Mouse (Mus musculus): ENCODE measurements around the gene Mettl25. TPM values are rescaled to one million over a fixed set of nuclear protein-coding genes. Genes with fewer than 3 reads are reported as not detected.

Mettl25 gene
- 9.6 and 11.4 TPM in 2 replicates for polyA plus RNA-seq (2016; fragmentation: Nextera tagmentation; extraction: Ambion mirVana)

DNA sequence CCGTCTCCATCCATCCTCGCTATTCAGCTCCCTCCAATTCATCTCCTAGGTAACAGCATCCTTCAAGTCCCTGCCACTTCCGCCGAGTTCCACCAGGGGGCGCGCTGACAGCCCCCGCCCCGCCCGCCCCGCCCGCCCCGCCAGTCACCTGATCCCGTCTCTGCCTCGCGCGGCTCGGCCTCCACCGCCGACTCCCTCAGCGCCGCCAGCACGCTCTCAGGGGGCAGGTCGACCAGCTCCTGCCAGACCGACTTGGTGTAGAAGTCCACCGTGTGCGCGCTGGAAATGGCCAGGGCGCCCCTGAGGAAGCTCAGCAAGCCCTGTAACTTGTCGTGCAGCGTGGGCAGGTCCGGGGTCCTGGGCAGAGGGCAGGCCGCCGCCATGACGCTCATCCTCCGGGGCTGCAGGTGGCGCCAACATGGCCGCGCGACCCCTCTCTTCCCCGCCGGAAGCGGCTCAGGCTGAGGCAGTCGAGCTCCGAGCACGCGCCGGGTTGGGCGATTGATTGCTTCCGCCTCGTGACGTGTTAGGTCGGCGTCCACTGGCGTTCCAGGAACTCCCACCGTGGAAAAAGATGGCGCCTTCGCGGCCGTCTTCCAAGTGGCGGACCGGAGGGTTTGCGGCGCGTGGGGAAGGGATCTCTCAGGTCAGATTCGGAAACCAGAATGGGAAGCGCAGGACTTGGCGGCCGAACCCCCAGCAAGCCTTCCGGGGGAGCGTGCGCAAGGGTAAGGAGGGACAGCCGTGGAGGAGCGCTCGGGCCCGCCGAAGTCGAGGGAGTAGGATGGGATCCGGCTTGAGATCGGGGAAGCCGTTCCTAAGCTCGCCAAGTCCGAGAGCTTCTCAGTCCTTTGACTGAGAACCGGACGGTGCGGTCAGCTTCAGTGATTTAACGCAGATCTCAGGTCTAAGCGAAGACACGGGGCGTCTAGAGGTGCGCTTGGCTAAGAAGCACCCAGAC is at the start of gene Mettl25, which contains the start of gene Ccdc59:
Gene Mettl25 (minus strand): TSS at position 453 of the 961 bp plus-strand sequence.
Gene Ccdc59 (plus strand): TSS at position 140 of the 961 bp plus-strand sequence.
- Histone ChIP-seq H3K4me1 (peaks cover 5% of the 10 kb centered on the region; the same call in 1 of the 2 replicates), H3K9me3 (no peaks in the 10 kb centered on the region), H3K27ac (peak within 1 kb of the TSS; percentile 98), H3K27me3 (ENCODE audit: insufficient read depth, poor library complexity, severe bottlenecking) (no peaks in the 10 kb centered on the region), H3K4me3 (peak within 1 kb of the TSS; percentile 83), H3K36me3 (peaks cover 43% of the 10 kb centered on the region)
- DNase-seq (ENCODE audit: low spot score), result peak; percentile 97
- WGBS, result under 1% methylated on average over 90 of the region's 90 CpGs

DNA sequence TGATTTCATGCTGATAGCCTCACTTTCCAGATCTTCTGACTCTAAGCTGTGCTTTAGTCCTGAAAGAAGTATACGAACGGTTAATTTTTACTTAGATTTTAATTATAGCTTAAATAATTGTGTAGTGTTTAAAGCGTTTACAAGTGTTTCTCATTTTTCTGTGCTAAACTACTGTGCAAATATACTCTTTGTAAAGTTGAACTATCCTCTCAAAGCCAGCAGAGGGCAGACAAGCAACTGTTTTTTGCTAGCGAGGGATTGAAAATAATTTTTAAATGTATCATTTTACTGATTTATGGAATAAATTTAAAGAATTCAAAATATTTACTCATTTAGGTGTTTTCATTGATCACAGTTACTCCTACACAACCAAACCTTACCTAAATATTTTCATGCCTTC is 26.1 kb upstream of the Mettl25 start:
- Histone ChIP-seq H3K4me3 (no peak overlapping the region), H3K4me1 (no peaks in the 10 kb centered on the region), H3K9me3 (no peaks in the 10 kb centered on the region), H3K27me3 (ENCODE audit: insufficient read depth, poor library complexity, severe bottlenecking) (no peaks in the 10 kb centered on the region), H3K27ac (no peak overlapping the region), H3K36me3 (no peaks in the 10 kb centered on the region)
- 48% methylated on average over 4 of the region's 4 CpGs for WGBS
- DNase-seq (ENCODE audit: low spot score), result no peak

DNA sequence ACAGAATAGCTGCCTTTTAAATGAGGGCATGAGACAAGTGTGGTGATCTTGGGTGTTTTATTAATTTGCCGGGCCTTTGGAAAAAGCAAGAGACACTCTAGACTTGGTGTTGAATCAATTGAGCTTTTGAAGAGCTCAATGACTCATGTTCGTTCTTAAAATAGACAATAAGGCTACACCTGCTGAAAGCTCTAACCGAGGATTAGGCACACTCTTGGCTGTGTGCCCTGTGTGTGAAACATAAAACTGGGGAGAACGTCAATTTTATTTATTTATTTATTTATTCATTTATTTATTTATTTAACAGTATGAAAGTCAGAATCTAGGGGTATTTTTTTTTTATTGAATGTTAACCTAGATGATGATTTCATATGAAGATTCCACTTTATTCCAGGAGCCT is 10.0 kb upstream of the Mettl25 start:
- H3K27ac ChIP-seq, result no peak overlapping the region
- no peaks in the 10 kb centered on the region for H3K9me3 ChIP-seq
- no peaks in the 10 kb centered on the region for H3K4me1 ChIP-seq
- no peak overlapping the region for H3K4me3 ChIP-seq
- no peak for DNase-seq (ENCODE audit: low spot score)
- H3K27me3 ChIP-seq (ENCODE audit: insufficient read depth, poor library complexity, severe bottlenecking), result no peaks in the 10 kb centered on the region
- WGBS, result 70% methylated on average over 4 of the region's 4 CpGs
- peaks cover 43% of the 10 kb centered on the region for H3K36me3 ChIP-seq

DNA sequence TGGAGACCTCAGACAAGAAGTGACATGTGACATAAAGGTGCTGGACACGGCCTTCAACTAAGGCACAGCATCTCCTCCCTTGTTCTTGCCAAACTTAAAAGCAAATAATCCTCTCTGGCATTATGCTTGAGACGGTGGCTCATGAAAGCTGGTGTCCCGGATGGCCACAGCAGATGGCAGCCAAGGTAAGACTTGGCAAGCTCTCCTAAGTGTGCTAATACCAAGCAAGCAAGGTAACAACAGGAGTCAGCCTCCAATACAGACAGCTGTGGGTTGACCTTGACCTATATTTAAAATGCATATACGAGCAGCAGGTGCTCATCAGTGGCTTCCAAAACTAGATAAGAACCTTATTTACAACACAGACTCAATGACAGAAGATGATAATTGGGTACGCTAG is 9.1 kb upstream of the Mettl25 start:
- 87% methylated on average over 5 of the region's 5 CpGs for WGBS
- Histone ChIP-seq H3K36me3 (peaks cover 52% of the 10 kb centered on the region), H3K27me3 (ENCODE audit: insufficient read depth, poor library complexity, severe bottlenecking) (no peaks in the 10 kb centered on the region), H3K4me3 (no peak overlapping the region), H3K27ac (no peak overlapping the region), H3K9me3 (no peaks in the 10 kb centered on the region), H3K4me1 (no peaks in the 10 kb centered on the region)
- DNase-seq (ENCODE audit: low spot score), result no peak

DNA sequence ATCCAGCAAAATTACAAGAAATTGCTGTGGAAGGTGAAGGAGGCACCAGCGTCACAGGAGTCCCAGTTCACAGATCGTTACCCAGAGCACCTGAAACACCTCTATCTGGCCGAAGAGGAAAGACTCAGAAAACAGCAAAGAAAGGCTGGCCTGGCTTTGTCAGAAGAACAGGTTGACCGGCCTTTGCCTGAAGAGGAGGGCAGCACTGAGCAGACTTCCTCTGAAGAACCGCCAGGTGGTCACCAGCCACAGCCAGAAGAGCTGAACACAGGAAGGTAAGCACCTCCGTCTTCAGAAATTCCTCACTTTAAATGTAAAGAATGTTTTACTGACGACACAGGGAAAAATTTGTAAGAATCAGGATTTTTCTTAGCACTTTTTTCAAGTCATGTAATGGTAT is 1.4 kb upstream of the Mettl25 start:
- Histone ChIP-seq H3K36me3 (peaks cover 56% of the 10 kb centered on the region), H3K27ac (no peak overlapping the region), H3K4me3 (peak overlapping the region; percentile 83; the same call in 1 of the 2 replicates), H3K9me3 (no peaks in the 10 kb centered on the region), H3K27me3 (ENCODE audit: insufficient read depth, poor library complexity, severe bottlenecking) (no peaks in the 10 kb centered on the region), H3K4me1 (peaks cover 5% of the 10 kb centered on the region; the same call in 1 of the 2 replicates)
- no peak for DNase-seq (ENCODE audit: low spot score)
- 87% methylated on average over 7 of the region's 7 CpGs for WGBS

DNA sequence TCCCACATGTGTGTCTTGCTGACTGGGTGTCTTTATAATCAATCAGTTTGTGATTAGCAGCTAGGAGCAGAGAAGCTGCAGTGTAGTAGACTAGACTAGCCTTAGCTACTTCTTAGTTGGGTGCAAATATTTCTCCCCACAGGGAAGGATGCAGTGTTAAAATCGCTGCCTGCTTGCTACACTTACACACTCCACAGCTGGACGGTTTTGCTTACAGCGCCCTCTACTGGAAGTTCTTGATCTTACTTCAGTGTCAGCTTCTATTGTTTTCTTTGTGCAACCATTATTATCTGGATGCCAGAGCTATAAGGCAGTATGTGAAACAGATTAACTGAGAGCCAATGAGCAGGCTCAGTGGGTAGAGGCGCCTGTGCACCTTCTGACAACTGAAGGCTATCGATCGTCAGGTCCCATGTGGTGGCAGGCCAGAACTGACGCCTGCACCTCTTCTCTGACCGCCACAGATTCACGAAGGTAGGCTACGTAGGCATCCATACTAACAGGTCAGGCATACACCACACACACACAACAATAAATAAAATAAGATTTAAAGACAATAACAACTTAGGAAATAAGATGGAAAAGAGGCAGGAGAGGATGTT is 6.5 kb downstream of the Mettl25 start:
- no peak overlapping the region for H3K4me3 ChIP-seq
- H3K4me1 ChIP-seq, result no peaks in the 10 kb centered on the region
- H3K36me3 ChIP-seq, result 0 out of 2 replicates have a peak, but pooled peaks cover 5% of the 10 kb centered on the region
- H3K9me3 ChIP-seq, result no peaks in the 10 kb centered on the region
- WGBS, result 65% methylated on average over 10 of the region's 10 CpGs
- no peak overlapping the region for H3K27ac ChIP-seq
- no peak for DNase-seq (ENCODE audit: low spot score)
- no peaks in the 10 kb centered on the region for H3K27me3 ChIP-seq (ENCODE audit: insufficient read depth, poor library complexity, severe bottlenecking)

DNA sequence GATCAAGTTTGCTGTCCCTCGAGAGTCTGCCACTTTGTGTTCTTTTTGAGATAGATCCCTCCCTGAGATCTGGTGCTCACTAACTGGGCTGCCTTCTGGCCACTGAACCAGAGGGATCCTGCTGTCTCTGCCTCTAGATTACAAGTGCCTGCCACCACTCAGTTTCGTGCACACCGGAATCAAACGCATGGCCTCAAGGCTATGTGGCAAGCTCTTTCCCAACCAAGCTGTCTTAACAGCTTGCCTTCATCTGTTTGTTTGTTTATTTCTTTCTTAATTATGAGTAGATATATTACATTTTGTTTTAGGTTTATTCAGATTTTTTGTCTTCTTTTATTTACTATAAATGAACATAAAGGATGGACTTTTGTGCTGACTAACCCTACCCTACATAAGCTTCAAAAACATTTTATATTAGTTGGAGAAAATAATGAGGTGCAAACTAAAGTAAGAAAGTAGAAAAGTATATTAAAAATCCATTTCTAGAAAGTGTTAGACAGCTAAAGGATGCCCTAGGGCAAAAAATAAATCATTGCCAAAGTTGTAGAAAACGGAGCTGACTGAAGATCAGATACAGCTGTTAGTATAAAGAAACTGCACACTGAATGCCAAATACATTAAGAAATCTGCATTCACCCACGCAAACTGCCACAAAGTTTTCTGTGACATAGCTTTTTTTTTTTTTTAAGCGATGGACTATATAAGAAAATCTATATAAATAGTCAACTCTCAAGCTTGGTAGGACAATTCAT is 34.7 kb downstream of the Mettl25 start:
- H3K27ac ChIP-seq, result no peak overlapping the region
- WGBS, result 80% methylated on average over 7 of the region's 7 CpGs

DNA sequence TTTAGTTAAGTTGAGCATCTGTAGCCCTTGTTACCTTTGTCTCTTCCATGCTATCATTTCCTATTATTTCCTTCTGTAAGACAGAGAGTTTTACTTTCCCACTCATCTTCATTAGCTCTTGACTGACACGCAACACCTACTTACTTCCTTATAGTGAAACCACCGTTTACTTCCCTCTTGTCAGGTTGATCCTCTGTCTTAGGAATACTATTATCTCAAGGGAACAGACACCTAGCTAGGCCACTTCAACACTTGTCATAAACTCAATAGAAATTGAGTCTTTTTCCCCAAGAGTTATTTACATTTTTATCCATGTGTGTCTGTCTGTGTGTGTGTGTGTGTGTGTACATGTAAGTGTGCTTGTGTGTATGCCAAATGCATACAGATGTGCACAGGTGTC is 37.7 kb downstream of the Mettl25 start:
- WGBS, result 82% methylated on average over 2 of the region's 2 CpGs
- no peaks in the 10 kb centered on the region for H3K27me3 ChIP-seq (ENCODE audit: insufficient read depth, poor library complexity, severe bottlenecking)
- H3K4me1 ChIP-seq, result no peaks in the 10 kb centered on the region
- H3K4me3 ChIP-seq, result no peak overlapping the region
- no peaks in the 10 kb centered on the region for H3K9me3 ChIP-seq
- DNase-seq (ENCODE audit: low spot score), result no peak
- no peak overlapping the region for H3K27ac ChIP-seq
- no peaks in the 10 kb centered on the region for H3K36me3 ChIP-seq

More for the DNA sequence above, 34.7 kb downstream of the Mettl25 start:
- H3K36me3 ChIP-seq, result no peaks in the 10 kb centered on the region
- no peaks in the 10 kb centered on the region for H3K27me3 ChIP-seq (ENCODE audit: insufficient read depth, poor library complexity, severe bottlenecking)
- H3K4me1 ChIP-seq, result no peaks in the 10 kb centered on the region
- H3K9me3 ChIP-seq, result no peaks in the 10 kb centered on the region
- no peak overlapping the region for H3K4me3 ChIP-seq
- no peak for DNase-seq (ENCODE audit: low spot score)

DNA sequence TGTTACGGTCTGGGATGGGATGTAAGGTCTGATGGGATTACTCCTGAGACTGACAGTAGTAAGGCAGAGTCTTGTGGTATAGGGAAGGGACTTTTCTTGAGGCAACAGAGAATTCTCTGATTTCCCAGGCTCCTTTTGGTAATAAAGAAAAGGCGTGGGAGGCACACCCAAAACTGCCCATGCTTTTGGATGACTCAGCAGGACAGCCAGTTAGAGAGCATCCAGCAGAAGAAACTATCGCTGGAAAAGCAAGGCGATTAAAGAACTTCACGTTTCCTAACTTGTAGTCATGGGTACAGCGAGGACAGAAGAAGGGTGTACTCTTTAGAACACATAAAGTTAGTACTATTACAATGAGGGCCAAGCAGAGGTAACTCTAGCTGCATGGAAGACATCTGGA is 39.0 kb downstream of the Mettl25 start:
- no peak overlapping the region for H3K27ac ChIP-seq
- no peak for DNase-seq (ENCODE audit: low spot score)
- no peak overlapping the region for H3K4me3 ChIP-seq
- no peaks in the 10 kb centered on the region for H3K27me3 ChIP-seq (ENCODE audit: insufficient read depth, poor library complexity, severe bottlenecking)
- H3K36me3 ChIP-seq, result no peaks in the 10 kb centered on the region
- 88% methylated on average over 6 of the region's 6 CpGs for WGBS
- H3K9me3 ChIP-seq, result no peaks in the 10 kb centered on the region
- H3K4me1 ChIP-seq, result no peaks in the 10 kb centered on the region

DNA sequence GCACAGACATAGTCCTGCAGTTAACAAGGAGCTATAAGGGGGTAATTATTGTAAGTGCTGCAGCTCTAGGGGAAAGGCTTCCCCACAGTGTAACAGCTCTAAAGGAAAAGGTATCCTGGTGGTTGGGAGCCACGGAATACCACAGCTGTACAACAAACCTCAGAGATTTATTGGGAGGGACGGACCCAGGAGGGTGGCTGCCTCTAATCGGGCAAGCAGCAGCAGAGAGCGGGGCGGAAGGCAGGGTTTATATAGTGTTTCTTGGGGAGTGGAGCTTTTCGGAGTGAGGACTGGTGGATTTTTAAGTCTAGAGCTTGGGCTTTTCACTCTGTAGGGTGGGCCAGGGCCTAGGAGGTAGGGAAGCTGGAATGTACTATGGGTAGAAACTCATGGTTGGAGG is 40.0 kb downstream of the Mettl25 start:
- no peak overlapping the region for H3K27ac ChIP-seq
- 83% methylated on average over 6 of the region's 6 CpGs for WGBS
- DNase-seq (ENCODE audit: low spot score), result no peak
- H3K36me3 ChIP-seq, result no peaks in the 10 kb centered on the region
- no peaks in the 10 kb centered on the region for H3K4me1 ChIP-seq
- H3K9me3 ChIP-seq, result no peaks in the 10 kb centered on the region
- H3K4me3 ChIP-seq, result no peak overlapping the region
- H3K27me3 ChIP-seq (ENCODE audit: insufficient read depth, poor library complexity, severe bottlenecking), result no peaks in the 10 kb centered on the region

DNA sequence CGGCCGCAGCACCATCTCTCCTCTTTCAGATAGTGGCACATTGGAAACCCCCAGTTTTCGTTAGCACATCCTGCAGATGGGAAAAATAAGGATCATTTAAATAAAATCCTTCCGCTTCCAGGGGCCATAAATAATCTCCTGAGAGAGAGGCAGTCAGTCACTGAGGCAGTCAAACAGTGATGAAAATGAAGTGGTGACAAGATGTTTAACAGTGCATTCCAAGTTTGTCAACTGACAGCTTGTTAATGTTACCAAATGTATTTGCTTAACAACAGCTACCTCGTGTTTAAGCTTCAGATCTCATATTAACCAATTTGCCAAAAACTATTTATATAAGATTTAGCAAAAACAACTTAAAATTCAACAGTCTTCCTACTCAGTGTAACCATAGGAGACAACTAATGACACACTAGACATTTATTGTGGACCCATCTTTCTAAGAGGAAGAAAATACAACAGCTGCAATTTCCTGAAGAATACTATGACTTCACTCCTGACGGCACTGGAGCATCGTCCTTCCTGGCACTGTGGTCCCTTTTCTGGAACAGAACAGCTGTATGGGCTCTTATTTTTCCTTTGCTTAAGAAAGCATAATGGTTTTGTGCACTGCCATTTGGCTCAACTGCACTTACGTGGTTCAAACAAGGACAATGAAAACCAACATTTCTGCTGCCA is 43.8 kb downstream of the Mettl25 start:
- peaks cover 9% of the 10 kb centered on the region; the same call in 1 of the 2 replicates for H3K36me3 ChIP-seq
- no peaks in the 10 kb centered on the region for H3K4me1 ChIP-seq
- no peak overlapping the region for H3K4me3 ChIP-seq
- H3K27ac ChIP-seq, result no peak overlapping the region
- DNase-seq (ENCODE audit: low spot score), result no peak
- no peaks in the 10 kb centered on the region for H3K9me3 ChIP-seq
- WGBS, result 79% methylated on average over 8 of the region's 8 CpGs
- H3K27me3 ChIP-seq (ENCODE audit: insufficient read depth, poor library complexity, severe bottlenecking), result no peaks in the 10 kb centered on the region

DNA sequence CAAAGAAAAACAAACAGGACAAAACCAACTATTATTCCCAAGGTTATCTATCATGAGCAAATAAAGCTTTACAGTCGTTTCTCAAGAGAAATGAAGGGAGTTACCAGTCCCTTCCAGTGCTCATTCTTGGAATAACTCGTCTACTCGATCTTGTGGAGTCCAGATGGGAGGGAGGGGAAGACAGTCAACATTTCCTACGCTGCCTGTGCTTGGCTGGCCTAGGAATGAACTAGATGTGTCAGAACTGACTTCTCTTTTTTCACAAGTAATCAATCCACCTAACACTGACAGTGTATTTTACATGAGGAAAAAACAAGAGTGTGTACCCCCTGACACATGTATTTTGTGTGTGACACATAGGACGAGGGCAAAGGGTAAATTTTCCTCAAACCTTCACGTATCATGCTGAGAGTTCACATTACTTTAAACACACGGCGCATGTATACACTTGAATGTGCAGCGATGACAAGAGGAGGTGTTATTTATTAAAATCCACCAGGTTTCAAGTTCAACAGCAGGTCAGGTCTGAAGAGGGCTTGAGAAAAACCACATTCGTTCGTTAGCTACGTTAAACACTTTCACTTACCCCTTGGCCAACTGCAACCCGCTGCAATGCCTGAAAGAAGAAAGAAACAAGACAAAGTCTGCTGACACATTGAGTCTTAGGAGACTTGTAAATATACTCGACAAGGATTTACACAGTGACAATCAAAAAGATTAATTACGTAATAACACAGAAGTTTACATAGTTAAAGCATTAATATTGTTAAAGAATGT is 47.2 kb downstream of the Mettl25 start:
- Histone ChIP-seq H3K9me3 (no peaks in the 10 kb centered on the region), H3K4me3 (no peak overlapping the region), H3K27me3 (ENCODE audit: insufficient read depth, poor library complexity, severe bottlenecking) (no peaks in the 10 kb centered on the region), H3K4me1 (no peaks in the 10 kb centered on the region), H3K36me3 (peaks cover 11% of the 10 kb centered on the region; the same call in 1 of the 2 replicates), H3K27ac (no peak overlapping the region)
- 77% methylated on average over 15 of the region's 15 CpGs for WGBS
- DNase-seq (ENCODE audit: low spot score), result no peak

All from heart, embryonic 10.5 days (tissue).